Mouse (Mus musculus) erythroid progenitor cell, adult 5-6 weeks (primary cell): ENCODE data around the gene Kdm4b. TPM values are rescaled to one million over a fixed set of nuclear protein-coding genes. Genes with fewer than 3 reads are reported as not detected.

Source experiments
- ATAC-seq: replicated peaks from 2 replicates; pipeline ENCODE4 v1.8.0; 2016; ENCODE audit warnings: moderate number of reproducible peaks, mild to moderate bottlenecking, moderate TSS enrichment, inconsistent platforms; ENCODE audit not compliant: poor library complexity, low FRiP score, severe bottlenecking
- total RNA-seq, 2 experiments: library from RNA; stranded (forward) in 1 of 2; stranded (reverse) in 1 of 2; fragments of 150-400 nt in 1 of 2; fragments of 186-747, 209-891 nt in 1 of 2; gene quantifications; 2 replicates each; pipeline versions ENCODE4 v1.2.3 to v1.2.4; 2015 to 2017; ENCODE audit warnings: low replicate concordance in 2 of 2

The Kdm4b gene
- total RNA-seq, 2 experiments from 2014 or later: 3.4 TPM

- no peak for ATAC-seq
Measured at GRCm38 (mm10) chr17:56294241-56294640, 31.6 kb upstream of the Kdm4b start.

- no peak for ATAC-seq
Measured at GRCm38 (mm10) chr17:56296201-56296600, 29.7 kb upstream of the Kdm4b start.

GRCm38 (mm10) chr17:56298238-56298637 lies 27.6 kb upstream of the Kdm4b start:
- ATAC-seq: no peak

DNA sequence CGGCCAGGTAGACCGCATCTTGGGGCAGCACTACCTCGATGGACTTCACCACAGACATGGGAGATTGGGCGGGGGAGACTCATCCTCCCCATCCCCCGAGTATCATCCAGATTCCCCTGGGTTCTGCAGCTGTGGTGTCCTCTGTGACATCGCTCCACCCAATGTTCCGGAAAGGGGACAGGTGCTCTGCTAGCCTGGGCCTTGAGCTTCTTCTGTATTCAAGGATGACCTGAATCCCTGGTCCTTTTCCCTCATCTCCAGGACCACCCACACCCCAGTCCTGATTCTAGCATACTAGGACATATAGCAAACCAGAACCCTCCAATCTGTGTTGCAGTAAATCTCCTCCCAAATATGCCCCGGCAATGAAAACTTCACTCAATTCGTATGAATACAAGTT lies 25.7 kb upstream of the Kdm4b start, which contains the start of gene Arrdc5:
Gene Arrdc5 (minus strand): TSS at position 101 of the 400 bp plus-strand sequence.
- no peak for ATAC-seq

GRCm38 (mm10) chr17:56302363-56302996 lies 23.4 kb upstream of the Kdm4b start:
- 0 out of 2 replicates have a peak, but pooled peaks have one; percentile 2 for ATAC-seq

DNA sequence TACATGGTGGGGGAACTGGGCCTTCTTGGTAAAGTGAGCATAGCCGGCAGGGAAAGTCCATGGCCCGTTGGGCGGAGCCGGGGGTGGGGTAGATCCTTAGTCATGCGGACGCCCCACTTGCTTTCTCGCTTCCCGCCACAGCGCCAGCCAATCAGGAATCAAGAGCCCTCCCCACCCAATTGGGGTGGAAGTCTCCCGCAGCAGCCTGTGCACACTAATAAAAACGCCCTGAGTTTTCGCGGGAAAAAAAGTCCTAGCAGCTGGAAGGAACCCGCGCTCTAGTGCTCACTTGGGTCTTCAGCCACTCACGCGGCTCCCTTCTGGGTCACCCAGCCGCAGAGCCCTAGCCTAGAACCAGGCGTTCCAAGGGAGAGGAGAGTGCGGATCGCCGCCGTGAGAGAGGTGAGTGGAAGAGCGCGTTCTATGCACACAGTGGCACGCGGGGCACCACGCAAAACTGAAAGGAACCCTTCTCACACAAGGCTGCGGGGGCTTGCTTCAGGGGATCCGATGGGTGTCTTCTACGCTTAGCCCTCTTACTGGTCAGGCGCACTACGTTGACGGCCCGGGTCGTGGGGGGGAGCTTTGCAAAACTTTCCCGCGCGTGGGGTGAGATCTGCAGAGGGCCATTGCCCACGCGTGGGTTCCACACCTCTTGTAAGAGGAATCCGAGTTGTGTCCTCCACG lies 22.6 kb upstream of the Kdm4b start, which contains the start of gene Uhrf1:
Gene Uhrf1 (plus strand): TSS at position 162 of the 687 bp plus-strand sequence.
- ATAC-seq: peak; percentile 88

DNA sequence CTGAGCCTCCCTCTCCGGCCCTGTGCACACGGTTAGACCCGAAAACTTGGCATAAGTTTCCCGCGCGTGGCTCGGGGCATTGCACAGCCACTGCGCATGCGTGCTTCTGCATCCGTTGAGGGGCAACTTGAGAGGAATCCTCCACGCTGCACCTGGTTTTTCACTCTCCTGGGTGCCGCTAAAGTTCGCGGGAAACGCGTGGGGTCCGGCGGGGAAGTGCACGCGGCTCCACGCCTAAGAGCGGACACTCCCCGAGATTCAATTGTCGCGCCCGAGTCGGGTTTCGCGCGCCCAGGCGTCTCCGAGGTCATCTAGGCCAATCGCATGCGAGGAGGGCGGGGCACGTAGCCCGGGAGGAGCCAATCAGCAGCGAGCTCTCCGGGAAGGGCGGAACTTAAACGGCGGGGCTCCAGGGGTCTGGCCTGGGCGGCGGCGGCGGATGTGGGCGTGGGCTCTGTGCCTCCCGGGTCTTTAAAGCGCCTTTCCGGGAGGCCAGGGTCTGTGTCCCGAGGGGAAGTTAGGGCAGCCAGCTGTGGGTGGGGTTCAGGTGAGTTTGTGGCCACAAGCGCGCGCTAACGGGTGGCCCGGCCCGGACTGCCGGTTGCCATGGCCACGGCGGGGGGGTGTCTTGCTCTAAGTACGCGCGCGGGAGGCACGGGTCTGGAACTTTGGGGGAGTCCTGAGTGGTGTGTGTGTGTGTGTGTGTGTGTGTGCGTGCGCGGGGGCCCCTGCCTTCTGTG lies 21.8 kb upstream of the Kdm4b start:
- ATAC-seq: peak; percentile 84

DNA sequence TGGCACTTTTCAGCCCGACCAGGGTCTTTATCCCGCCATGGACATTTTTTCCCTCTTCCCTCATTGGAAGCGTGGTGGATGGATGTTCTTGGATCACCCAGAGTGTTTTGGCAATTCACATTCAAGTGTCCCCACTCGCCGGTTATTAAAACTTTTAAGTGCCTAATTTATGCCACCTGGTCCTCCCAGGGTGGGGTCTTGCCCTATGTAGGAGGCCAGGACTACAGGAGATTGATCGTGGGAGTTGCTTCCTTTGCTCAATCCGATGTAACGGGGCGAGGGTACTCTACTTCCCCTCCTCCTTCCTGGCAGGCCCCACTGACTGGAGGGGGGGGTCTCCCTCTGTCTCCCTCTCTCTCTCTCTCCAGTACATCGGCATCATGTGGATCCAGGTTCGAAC lies 21.1 kb upstream of the Kdm4b start:
- ATAC-seq: no peak

DNA sequence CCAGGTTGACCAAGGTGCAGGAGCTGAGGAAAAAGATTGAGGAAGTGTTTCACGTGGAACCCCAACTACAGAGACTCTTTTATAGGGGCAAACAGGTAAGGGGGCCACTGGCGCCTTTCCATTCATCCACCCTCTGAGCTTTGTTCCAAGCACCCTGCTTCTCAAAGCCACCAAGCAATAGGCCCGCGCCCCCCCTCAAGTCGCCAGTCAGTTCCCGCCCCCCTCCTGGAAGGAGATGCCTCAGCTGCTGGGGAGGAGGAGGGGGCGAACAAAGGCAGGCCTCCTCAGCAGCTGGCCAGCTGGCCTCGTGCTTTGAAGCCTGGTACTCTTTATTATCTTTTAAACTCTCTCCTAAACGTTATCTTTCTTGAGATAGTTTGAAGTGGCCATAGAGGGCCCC lies 20.7 kb upstream of the Kdm4b start:
- no peak for ATAC-seq

DNA sequence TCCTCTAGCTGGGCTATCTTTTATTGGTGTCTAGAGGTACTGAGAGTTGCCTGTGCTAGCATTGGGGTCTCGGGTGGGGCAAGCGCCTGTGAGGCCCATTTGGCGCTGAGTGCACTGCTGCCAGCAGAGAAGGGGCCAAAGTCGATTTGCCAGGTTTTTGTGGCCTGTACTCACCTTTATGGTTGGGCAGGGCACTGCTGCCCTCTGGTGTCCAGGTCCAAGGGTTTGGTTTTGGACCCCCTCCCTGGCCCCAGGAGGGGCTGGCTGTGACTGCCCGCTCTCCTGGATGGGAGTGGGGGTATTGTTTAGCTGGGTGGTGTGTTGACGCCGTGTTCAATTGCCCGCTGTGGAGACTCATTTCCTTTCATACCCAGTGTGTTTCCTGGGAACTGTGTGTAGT lies 20.0 kb upstream of the Kdm4b start:
- ATAC-seq: no peak

DNA sequence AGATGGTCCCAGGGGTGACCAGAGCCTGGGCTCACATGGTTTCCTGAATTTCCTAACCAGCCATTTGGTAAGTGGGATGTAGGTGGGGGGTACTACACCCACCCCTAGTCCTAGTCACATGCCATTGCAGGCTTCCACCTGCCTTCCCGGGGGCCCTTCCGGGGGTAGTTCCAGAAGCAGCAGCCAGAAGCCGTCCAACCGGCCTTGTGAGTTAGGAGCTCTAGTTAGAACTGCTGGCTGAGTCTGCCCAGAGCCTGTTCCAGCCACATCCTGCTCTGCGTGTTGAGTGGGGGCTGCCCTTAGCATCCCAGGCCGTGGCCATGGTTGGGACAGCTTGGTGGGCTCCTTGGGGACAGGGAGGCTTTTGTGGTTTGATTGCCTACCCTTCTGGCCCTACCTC lies 17.8 kb upstream of the Kdm4b start:
- no peak for ATAC-seq

DNA sequence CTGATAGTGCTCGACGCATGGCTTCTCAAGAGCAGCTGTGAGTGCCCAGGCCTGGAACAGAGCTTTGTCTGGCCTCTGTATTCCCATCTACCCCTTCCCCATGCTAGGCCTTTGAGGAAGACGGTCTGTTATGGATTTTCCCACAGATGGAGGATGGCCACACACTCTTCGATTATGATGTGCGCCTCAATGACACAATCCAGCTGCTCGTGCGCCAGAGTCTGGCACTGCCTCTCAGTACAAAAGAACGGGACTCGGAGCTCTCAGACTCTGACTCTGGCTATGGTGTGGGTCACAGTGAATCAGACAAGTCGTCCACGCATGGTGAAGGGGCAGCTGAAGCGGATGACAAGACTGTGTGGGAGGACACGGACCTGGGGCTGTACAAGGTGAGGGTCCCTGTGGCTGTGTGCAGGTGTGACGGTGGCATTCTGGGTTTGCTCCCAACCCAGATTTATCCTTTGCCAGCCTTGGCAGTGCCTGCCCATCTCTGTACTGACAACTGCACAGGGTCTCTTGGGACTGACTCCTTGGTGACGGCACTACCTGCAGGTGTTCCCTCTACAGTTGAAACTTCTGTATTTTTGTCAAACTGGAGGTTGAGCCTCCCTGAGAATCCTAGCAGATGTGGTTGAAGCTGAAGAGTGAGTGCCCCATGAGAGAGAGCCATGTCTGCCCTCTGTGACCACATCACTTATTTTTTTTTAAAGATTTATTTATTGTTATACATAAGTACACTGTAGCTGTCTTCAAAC lies 16.5 kb upstream of the Kdm4b start:
- ATAC-seq: no peak

DNA sequence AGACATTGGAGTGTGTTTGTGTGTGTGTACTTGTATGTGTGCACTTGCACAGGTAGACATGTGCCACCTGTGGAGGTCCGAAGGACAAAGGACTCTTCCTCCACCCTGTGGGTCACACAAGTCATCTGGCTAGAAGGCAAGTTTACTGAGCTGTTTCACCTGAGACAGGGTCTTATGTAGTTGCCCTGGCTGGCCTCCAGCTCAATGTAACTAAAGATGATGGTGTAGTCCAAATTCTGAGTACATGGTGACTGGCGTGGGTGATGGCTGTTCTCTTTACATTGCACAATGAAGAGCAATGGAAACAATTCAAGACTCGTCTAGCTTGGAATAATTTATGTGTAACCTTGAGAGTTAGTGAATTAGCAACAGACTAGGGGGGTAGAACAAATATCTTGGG lies 1.4 kb upstream of the Kdm4b start:
- ATAC-seq: no peak

DNA sequence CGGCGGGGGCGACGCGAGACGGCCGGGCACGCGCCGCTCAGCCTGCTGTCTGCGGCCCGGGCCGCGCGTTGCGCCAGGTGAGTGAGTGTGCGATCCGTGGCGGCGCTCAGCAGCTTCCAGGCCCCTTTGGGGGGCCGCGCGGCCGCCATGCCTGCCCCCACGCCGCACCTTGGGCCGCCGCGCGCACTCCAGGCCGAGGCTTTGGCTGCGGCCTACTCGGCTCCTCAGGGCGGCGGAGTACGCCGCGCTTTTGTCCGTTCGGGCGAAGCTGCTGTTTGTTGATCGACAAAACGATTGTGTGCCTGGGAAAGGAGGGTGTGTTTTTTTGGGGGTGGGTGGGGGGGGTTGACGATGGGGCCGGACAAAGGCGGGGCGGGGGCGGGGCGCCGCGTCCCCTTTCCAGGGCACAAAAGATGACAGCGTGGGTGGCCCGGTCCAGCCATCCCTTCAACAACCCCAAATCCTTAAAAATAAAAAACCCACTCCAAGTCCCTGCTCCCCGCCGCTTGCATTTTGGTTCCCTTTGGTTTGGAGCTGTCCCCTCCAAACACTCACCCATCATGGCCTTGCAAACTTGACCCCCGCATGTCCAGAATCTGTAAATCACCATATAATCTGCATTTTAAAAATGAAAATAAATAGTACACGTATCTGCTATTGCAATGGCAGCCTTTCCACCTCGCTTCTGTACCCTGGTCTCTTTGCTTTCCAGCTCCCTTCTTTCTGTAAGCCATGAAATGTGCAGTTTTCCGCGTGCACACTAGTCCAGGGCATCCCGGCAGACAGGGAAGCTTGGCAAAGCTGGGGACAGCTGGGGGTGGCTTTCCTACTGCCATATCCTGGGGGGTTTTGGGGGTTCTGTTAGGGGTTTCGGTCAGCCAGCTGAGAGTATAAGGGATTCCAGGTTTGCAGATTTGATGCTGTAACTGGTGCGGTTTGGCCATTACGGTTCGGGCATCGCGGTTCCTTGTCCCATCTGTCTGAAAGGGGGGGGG lies 588 bp downstream of the Kdm4b start:
- ATAC-seq: peak; percentile 10; the same call in 1 of the 2 replicates

DNA sequence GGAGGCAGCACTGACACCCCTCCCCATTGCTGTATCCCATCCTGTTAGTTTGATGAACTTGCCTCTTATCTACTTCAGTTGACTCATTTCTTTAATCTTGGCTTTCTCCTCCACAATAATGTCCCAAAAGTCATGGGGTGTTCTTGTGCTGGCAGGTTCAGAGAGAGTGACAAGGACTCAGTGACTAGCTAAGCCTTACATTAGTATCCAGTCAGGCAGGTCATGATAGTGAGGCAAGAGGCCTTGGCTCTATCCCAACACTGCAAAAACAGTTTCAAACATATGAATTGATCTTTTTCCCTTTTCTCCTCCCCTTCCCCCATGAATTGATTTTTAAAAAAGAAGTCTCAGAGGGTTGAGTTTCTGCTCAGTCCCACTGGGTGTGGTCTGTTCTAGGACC lies 3.4 kb downstream of the Kdm4b start:
- ATAC-seq: no peak

DNA sequence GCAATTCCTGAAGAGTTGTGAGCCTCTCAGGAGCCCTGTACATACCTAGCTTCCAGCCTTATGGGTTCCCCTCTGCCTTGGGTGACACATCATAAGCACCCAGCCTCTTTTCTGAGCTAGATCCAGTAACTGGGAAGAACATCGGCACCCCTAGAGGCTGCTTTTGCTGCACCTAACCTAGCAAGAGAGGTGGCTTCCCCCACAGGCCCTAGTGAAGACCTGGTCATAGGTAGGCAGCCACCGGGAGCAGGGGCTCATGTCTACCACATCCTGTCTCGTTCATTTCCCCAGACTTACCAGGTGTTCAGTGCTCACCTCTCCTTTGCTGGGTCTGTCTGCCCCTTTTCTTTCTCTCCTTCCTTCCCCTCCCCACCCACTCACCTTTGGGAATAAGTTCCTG lies 4.5 kb downstream of the Kdm4b start:
- no peak for ATAC-seq

GRCm38 (mm10) chr17:56331256-56331655 lies 5.4 kb downstream of the Kdm4b start:
- ATAC-seq: no peak

DNA sequence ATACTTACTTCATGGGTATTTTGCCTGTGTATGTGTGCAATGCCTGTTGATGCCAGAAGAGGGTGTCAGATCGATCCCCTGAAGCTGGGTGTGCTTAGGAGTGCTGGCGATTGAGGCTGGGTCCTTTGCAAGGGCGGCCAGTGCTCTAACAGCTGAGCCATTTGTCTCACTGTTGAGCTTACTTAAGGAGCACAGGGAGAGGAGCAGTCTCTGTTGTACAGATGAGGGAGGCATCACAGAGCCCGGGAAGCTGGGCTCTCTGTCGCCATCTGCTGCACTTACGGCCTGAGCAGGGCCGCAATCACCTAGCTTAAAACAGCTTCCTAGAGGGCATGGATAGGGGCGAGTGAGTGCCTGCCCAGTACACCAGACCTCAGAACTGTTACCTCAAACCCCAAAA lies 7.1 kb downstream of the Kdm4b start:
- ATAC-seq: no peak

DNA sequence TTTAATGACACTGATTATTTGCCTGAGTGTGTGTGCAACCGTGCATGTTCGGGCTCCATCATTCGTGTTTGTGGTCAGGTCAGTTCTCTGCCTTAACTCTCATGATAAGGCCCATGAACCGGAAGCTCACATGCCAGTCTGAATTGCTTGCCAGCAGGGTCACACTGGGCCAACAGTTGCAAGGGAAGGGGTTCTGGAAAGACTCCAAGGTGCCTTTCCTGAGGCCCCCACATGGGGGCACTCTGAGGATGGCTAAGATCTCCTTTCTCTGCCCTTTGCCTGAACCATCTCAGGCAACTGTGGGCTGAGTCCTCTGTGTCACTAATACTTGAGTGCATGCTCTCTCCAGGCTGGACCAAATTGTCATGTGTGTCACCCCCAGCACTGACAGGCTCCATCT lies 11.3 kb downstream of the Kdm4b start:
- ATAC-seq: no peak
